Mouse (Mus musculus) stomach, embryonic 14.5 days (tissue): Measurements from ENCODE around the gene Syngr4. TPM values are rescaled to one million over a fixed set of nuclear protein-coding genes. Genes with fewer than 3 reads are reported as not detected.
A peak's percentile ranks its signal among the peaks of the same experiment; 100 is the strongest.

ENCODE experiments used
- ATAC-seq: fragments of 200-750 bp; cut with Nextera tagmentation; 2 replicates; pipeline ENCODE4 v1.8.0; 2017; ENCODE audit warnings: low read depth, moderate TSS enrichment; ENCODE audit not compliant: insufficient number of reproducible peaks, insufficient read depth, low FRiP score
- H3K27ac ChIP-seq: fragments of 300-500 bp; sonication (generic); 2 replicates; pipeline ENCODE4 v1.5.1; 2014; ENCODE audit warnings: mild to moderate bottlenecking, low read length, moderate library complexity, mixed read lengths
- H3K27me3 ChIP-seq: fragments of 300-500 bp; sonication (generic); 2 replicates; pipeline ENCODE4 v1.6.1; 2014; ENCODE audit warnings: low read length, control low read depth, mixed read lengths; ENCODE audit not compliant: control insufficient read depth, insufficient read depth
- H3K36me3 ChIP-seq: fragments of 300-500 bp; sonication (generic); 2 replicates; pipeline ENCODE4 v1.6.1; 2014; ENCODE audit warnings: mild to moderate bottlenecking, control low read depth, low read length, moderate library complexity, mixed read lengths; ENCODE audit not compliant: control insufficient read depth, insufficient read depth
- H3K4me1 ChIP-seq: fragments of 300-500 bp; sonication (generic); 2 replicates; pipeline ENCODE4 v1.6.1; 2014; ENCODE audit warnings: low read length, control low read depth, mixed read lengths; ENCODE audit not compliant: control insufficient read depth, insufficient read depth
- H3K4me2 ChIP-seq: fragments of 300-500 bp; sonication (generic); replicated peaks from 2 replicates; pipeline ENCODE4 v1.6.1; 2014; ENCODE audit warnings: low read depth, low read length, control low read depth
- H3K4me3 ChIP-seq: fragments of 300-500 bp; sonication (generic); 2 replicates; pipeline ENCODE4 v1.5.1; 2014; ENCODE audit warnings: low read depth, low read length, control low read depth
- H3K9ac ChIP-seq: fragments of 300-500 bp; sonication (generic); replicated peaks from 2 replicates; pipeline ENCODE4 v1.6.1; 2014; ENCODE audit warnings: low read depth, mild to moderate bottlenecking, control low read depth, low read length, moderate library complexity, mixed read lengths
- H3K9me3 ChIP-seq: fragments of 300-500 bp; sonication (generic); 2 replicates; pipeline ENCODE4 v1.6.1; 2016; ENCODE audit warnings: low read depth, low read length, control low read depth; ENCODE audit not compliant: control insufficient read depth
- WGBS: fragments of 180-500 bp; shearing (Covaris S2); extraction: QIAGEN DNeasy Blood & Tissue Kit; methylation state at CpG from one replicate; pipeline ENCODE4 v1.1.7; 2014; 5-methylcytosine and 5-hydroxymethylcytosine counted together
- polyA plus RNA-seq: library from polyadenylated mRNA; unstranded; fragments of >200 nt; fragmentation: Nextera tagmentation; extraction: Ambion mirVana; gene quantifications from 2 replicates; pipeline ENCODE4 v1.2.1, GENCODE M21; 2014

The Syngr4 gene
- polyA plus RNA-seq, 1 experiment from 2014 or later: 0.65 TPM

- no peak for ATAC-seq
Observed at GRCm38 (mm10) chr7:45924429-45924816, 27.9 kb upstream of the Syngr4 start.

GRCm38 (mm10) chr7:45923762-45924428 is 27.4 kb upstream of the Syngr4 start, which contains the start of gene Ccdc114:
Gene Ccdc114, plus strand, starts transcription at chr7:45924072.
- H3K9me3 ChIP-seq: no peaks in the 10 kb centered on the region
- ATAC-seq: peak; percentile 44; the same call in 1 of the 2 replicates
- peak within 1 kb of the TSS; percentile 18; the same call in 1 of the 2 replicates for H3K9ac ChIP-seq
- peaks cover 3% of the 10 kb centered on the region; the same call in 1 of the 2 replicates for H3K36me3 ChIP-seq
- WGBS: 8% methylated on average over 24 of the region's 24 CpGs
- H3K27ac ChIP-seq: peak within 1 kb of the TSS; percentile 96
- H3K27me3 ChIP-seq: no peaks in the 10 kb centered on the region
- H3K4me2 ChIP-seq: peak within 1 kb of the TSS; percentile 50
- peak within 1 kb of the TSS; percentile 35 for H3K4me3 ChIP-seq
- H3K4me1 ChIP-seq: peaks cover 35% of the 10 kb centered on the region

More at GRCm38 (mm10) chr7:45924429-45924816, 27.9 kb upstream of the Syngr4 start:
- Histone ChIP-seq H3K4me2 (peak overlapping the region; percentile 50), H3K27ac (0 out of 2 replicates have a peak overlapping the region, but pooled peaks have one; percentile 96), H3K4me3 (peak overlapping the region; percentile 35; the same call in 1 of the 2 replicates), H3K9me3 (no peaks in the 10 kb centered on the region), H3K4me1 (peaks cover 31% of the 10 kb centered on the region), H3K36me3 (no peaks in the 10 kb centered on the region), H3K9ac (no peak overlapping the region), H3K27me3 (no peaks in the 10 kb centered on the region)
- WGBS: 21% methylated on average over 14 of the region's 14 CpGs

GRCm38 (mm10) chr7:45922928-45923761 is 26.6 kb upstream of the Syngr4 start:
- Histone ChIP-seq H3K36me3 (peaks cover 8% of the 10 kb centered on the region; the same call in 1 of the 2 replicates), H3K9me3 (no peaks in the 10 kb centered on the region), H3K4me1 (peaks cover 38% of the 10 kb centered on the region), H3K9ac (0 out of 2 replicates have a peak overlapping the region, but pooled peaks have one; percentile 18), H3K4me3 (peak overlapping the region; percentile 35), H3K4me2 (peak overlapping the region; percentile 50), H3K27ac (peak overlapping the region; percentile 96), H3K27me3 (no peaks in the 10 kb centered on the region)
- ATAC-seq: peak; percentile 88
- WGBS: under 1% methylated on average over 37 of the region's 37 CpGs

- H3K36me3 ChIP-seq: peaks cover 10% of the 10 kb centered on the region; the same call in 1 of the 2 replicates
- peaks cover 49% of the 10 kb centered on the region for H3K4me1 ChIP-seq
- no peak overlapping the region for H3K4me3 ChIP-seq
- H3K4me2 ChIP-seq: peak overlapping the region; percentile 50
- H3K9ac ChIP-seq: no peak overlapping the region
- 79% methylated on average over 12 of the region's 12 CpGs for WGBS
- peak overlapping the region; percentile 96 for H3K27ac ChIP-seq
- no peaks in the 10 kb centered on the region for H3K9me3 ChIP-seq
- no peak for ATAC-seq
- no peaks in the 10 kb centered on the region for H3K27me3 ChIP-seq
Observed at GRCm38 (mm10) chr7:45921950-45922600, 25.6 kb upstream of the Syngr4 start.

GRCm38 (mm10) chr7:45921242-45921621 is 24.7 kb upstream of the Syngr4 start, which contains the start of gene Emp3:
Gene Emp3, minus strand, starts transcription at chr7:45921404.
- Histone ChIP-seq H3K9ac (peak within 1 kb of the TSS; percentile 63), H3K9me3 (no peaks in the 10 kb centered on the region), H3K27me3 (no peaks in the 10 kb centered on the region), H3K36me3 (peaks cover 10% of the 10 kb centered on the region; the same call in 1 of the 2 replicates), H3K27ac (peak within 1 kb of the TSS; percentile 96), H3K4me1 (peaks cover 55% of the 10 kb centered on the region), H3K4me2 (peak within 1 kb of the TSS; percentile 76), H3K4me3 (peak within 1 kb of the TSS; percentile 53)
- no peak for ATAC-seq
- 12% methylated on average over 9 of the region's 9 CpGs for WGBS

GRCm38 (mm10) chr7:45920583-45921241 is 24.2 kb upstream of the Syngr4 start:
- Histone ChIP-seq H3K4me3 (peak overlapping the region; percentile 53), H3K9me3 (no peaks in the 10 kb centered on the region), H3K36me3 (peaks cover 10% of the 10 kb centered on the region; the same call in 1 of the 2 replicates), H3K4me1 (peaks cover 60% of the 10 kb centered on the region), H3K4me2 (peak overlapping the region; percentile 76), H3K27ac (peak overlapping the region; percentile 96), H3K27me3 (no peaks in the 10 kb centered on the region), H3K9ac (peak overlapping the region; percentile 63)
- no peak for ATAC-seq
- 12% methylated on average over 9 of the region's 9 CpGs for WGBS

GRCm38 (mm10) chr7:45919761-45920160 is 23.2 kb upstream of the Syngr4 start:
- H3K27ac ChIP-seq: peak overlapping the region; percentile 96
- peak overlapping the region; percentile 53 for H3K4me3 ChIP-seq
- H3K9ac ChIP-seq: no peak overlapping the region
- WGBS: 64% methylated on average over 4 of the region's 4 CpGs
- H3K27me3 ChIP-seq: no peaks in the 10 kb centered on the region
- H3K4me2 ChIP-seq: peak overlapping the region; percentile 76
- no peak for ATAC-seq
- no peaks in the 10 kb centered on the region for H3K9me3 ChIP-seq
- peaks cover 10% of the 10 kb centered on the region; the same call in 1 of the 2 replicates for H3K36me3 ChIP-seq
- peaks cover 65% of the 10 kb centered on the region for H3K4me1 ChIP-seq
